Comparison of ENCODE assay signal across 9 mouse cellular contexts in genomic region chr9:57643169-57643855, GRCm38 (mm10). TPM values are rescaled to one million over a fixed set of nuclear protein-coding genes. Genes with fewer than 3 reads are reported as not detected.
DNase-seq lines count a peak whose midpoint lies in the region; ATAC-seq and TF ChIP-seq lines count a peak whose summit lies in the region.
"Had no signal": no experiment of that assay in that cellular context is flagged by ENCODE, and none has a peak within 500 bp of the region (broad histone marks: within the 10 kb centered on the region; RNA-seq: fewer than 3 reads in every experiment).

No protein-coding gene starts in this region.

- intact Hi-C loops in left cerebral cortex, postnatal 14 days (cut with DNase I): no loop called here

- H3K4me2 ChIP-seq in embryonic facial prominence, embryonic 12.5 days (replicated peaks): peak overlapping the region; percentile 97
- H3K4me2 ChIP-seq in intestine, embryonic 16.5 days (ENCODE audit: low read depth, low read length): peak overlapping the region; percentile 85
- peak overlapping the region; percentile 93 for H3K4me2 ChIP-seq in liver, postnatal 0 days (ENCODE audit: low read depth, low read length)

- H3K9ac ChIP-seq in embryonic facial prominence, embryonic 12.5 days: peak overlapping the region; percentile 100
- H3K9ac ChIP-seq in intestine, embryonic 16.5 days (ENCODE audit: low read depth, low read length): peak overlapping the region; percentile 99
- H3K9ac ChIP-seq in liver, postnatal 0 days (replicated peaks): peak overlapping the region; percentile 96

- 82% methylated on average over 9 of the region's 9 CpGs for WGBS in heart, embryonic 10.5 days
- WGBS in embryonic facial prominence, embryonic 12.5 days: 55% methylated on average over 9 of the region's 9 CpGs
- 58% methylated on average over 9 of the region's 9 CpGs for WGBS in intestine, embryonic 16.5 days
- 18% methylated on average over 9 of the region's 9 CpGs for WGBS in liver, postnatal 0 days (ENCODE audit: insufficient replicate concordance)

- no peaks in the 10 kb centered on the region for H3K27me3 ChIP-seq in heart, embryonic 10.5 days (ENCODE audit: insufficient read depth, poor library complexity, severe bottlenecking)
- no peaks in the 10 kb centered on the region for H3K27me3 ChIP-seq in embryonic facial prominence, embryonic 12.5 days
- no peaks in the 10 kb centered on the region for H3K27me3 ChIP-seq in intestine, embryonic 16.5 days (replicated peaks; ENCODE audit: control insufficient read depth, insufficient read depth, low read length)
- no peaks in the 10 kb centered on the region for H3K27me3 ChIP-seq in liver, postnatal 0 days (ENCODE audit: insufficient read depth, low read length)

- TF ChIP-seq CTCF in liver, postnatal 0 days (IDR thresholded peaks at IDR 0.05; ENCODE audit: low read depth): no peak

- TF ChIP-seq EP300 in liver, postnatal 0 days (IDR thresholded peaks at IDR 0.05; ENCODE audit: low read depth): no peak

- H3K36me3 ChIP-seq in heart, embryonic 10.5 days: peaks cover 10% of the 10 kb centered on the region; the same call in 1 of the 2 replicates
- H3K36me3 ChIP-seq in embryonic facial prominence, embryonic 12.5 days: peaks cover 8% of the 10 kb centered on the region; the same call in 1 of the 2 replicates
- H3K36me3 ChIP-seq in intestine, embryonic 16.5 days (ENCODE audit: control insufficient read depth, insufficient read depth, low read length): peaks cover 2% of the 10 kb centered on the region; the same call in 1 of the 2 replicates
- H3K36me3 ChIP-seq in liver, postnatal 0 days (replicated peaks; ENCODE audit: insufficient read depth, low read length): peaks cover 4% of the 10 kb centered on the region

- DNase-seq in heart, embryonic 10.5 days (ENCODE audit: low spot score): no peak
- DNase-seq in heart, adult 8-10 months (ENCODE audit: low spot score): no peak
- DNase-seq in liver, postnatal 0 days: no peak
- DNase-seq in gastrocnemius, postnatal 10 days: no peak
- no peak for DNase-seq in frontal cortex, postnatal 10 days (ENCODE audit: low spot score in 2 of 2)
- no peak for DNase-seq in left cerebral cortex, postnatal 14 days (ENCODE audit: low spot score in 2 of 2)

- no peaks in the 10 kb centered on the region for H3K9me3 ChIP-seq in heart, embryonic 10.5 days
- H3K9me3 ChIP-seq in embryonic facial prominence, embryonic 12.5 days: no peaks in the 10 kb centered on the region
- H3K9me3 ChIP-seq in intestine, embryonic 16.5 days (ENCODE audit: control insufficient read depth, low read length): no peaks in the 10 kb centered on the region
- no peaks in the 10 kb centered on the region for H3K9me3 ChIP-seq in liver, postnatal 0 days (ENCODE audit: low read length)

- H3K27ac ChIP-seq in heart, embryonic 10.5 days: peak overlapping the region; percentile 98; the same call in 1 of the 2 replicates
- H3K27ac ChIP-seq in embryonic facial prominence, embryonic 12.5 days: 0 out of 2 replicates have a peak overlapping the region, but pooled peaks have one; percentile 36
- peak overlapping the region; percentile 98 for H3K27ac ChIP-seq in intestine, embryonic 16.5 days (ENCODE audit: low read length)
- H3K27ac ChIP-seq in liver, postnatal 0 days (ENCODE audit: low read depth): peak overlapping the region; percentile 99

- peaks cover 72% of the 10 kb centered on the region for H3K4me1 ChIP-seq in heart, embryonic 10.5 days
- peaks cover 61% of the 10 kb centered on the region for H3K4me1 ChIP-seq in embryonic facial prominence, embryonic 12.5 days
- peaks cover 66% of the 10 kb centered on the region for H3K4me1 ChIP-seq in intestine, embryonic 16.5 days (ENCODE audit: control insufficient read depth, insufficient read depth, low read length)
- peaks cover 82% of the 10 kb centered on the region for H3K4me1 ChIP-seq in liver, postnatal 0 days (ENCODE audit: insufficient read depth)

- no peak for ATAC-seq in embryonic facial prominence, embryonic 12.5 days (ENCODE audit: insufficient number of reproducible peaks, insufficient read depth, low FRiP score, low TSS enrichment)
- no peak for ATAC-seq in intestine, embryonic 16.5 days
- ATAC-seq in liver, postnatal 0 days: no peak

- H3K4me3 ChIP-seq in heart, embryonic 10.5 days: peak overlapping the region; percentile 99
- peak overlapping the region; percentile 99 for H3K4me3 ChIP-seq in embryonic facial prominence, embryonic 12.5 days
- peak overlapping the region; percentile 96 for H3K4me3 ChIP-seq in intestine, embryonic 16.5 days (ENCODE audit: low read length)
- peak overlapping the region; percentile 90 for H3K4me3 ChIP-seq in liver, postnatal 0 days (ENCODE audit: low read depth, low read length)

RNA-seq across cellular contexts. Expression of gene Csk, which starts 10.1 kb away (rescaled TPM):
- polyA plus RNA-seq in heart, embryonic 10.5 days (2016; fragmentation: Nextera tagmentation; extraction: Ambion mirVana): 17.2 and 26.0 TPM in 2 replicates
- total RNA-seq in heart, adult 8-10 months (2022): 10 to 100 TPM; 18.9 to 32.0 (median 27.7) TPM
- 38.0 and 41.1 TPM in 2 replicates for polyA plus RNA-seq in embryonic facial prominence, embryonic 12.5 days (2016; fragmentation: Nextera tagmentation; extraction: Ambion mirVana)
- polyA plus RNA-seq in intestine, embryonic 16.5 days (2015; fragmentation: Nextera tagmentation; extraction: Ambion mirVana): 35.9 and 36.6 TPM in 2 replicates
- 13.6 and 15.5 TPM in 2 replicates for polyA plus RNA-seq in liver, postnatal 0 days (2015; fragmentation: Nextera tagmentation; extraction: Ambion mirVana)
- 10 to 100 TPM; 19.3 to 31.7 TPM for total RNA-seq in gastrocnemius, postnatal 10 days (2021)
- 10 to 100 TPM; 46.8 to 47.1 TPM for total RNA-seq in left cerebral cortex, postnatal 14 days (2021)

RNA-seq across cellular contexts. Expression of gene Lman1l, which starts 22.7 kb away (rescaled TPM):
- not detected in 2 replicates for polyA plus RNA-seq in heart, embryonic 10.5 days (2016; fragmentation: Nextera tagmentation; extraction: Ambion mirVana)
- total RNA-seq in heart, adult 8-10 months (2022): under 1 TPM in 3 of 4 experiments, not detected in 1; 0.16 to 0.32 (median 0.22) TPM
- polyA plus RNA-seq in embryonic facial prominence, embryonic 12.5 days (2016; fragmentation: Nextera tagmentation; extraction: Ambion mirVana): not detected in 2 replicates
- not detected in 2 replicates for polyA plus RNA-seq in intestine, embryonic 16.5 days (2015; fragmentation: Nextera tagmentation; extraction: Ambion mirVana)
- not detected in 2 replicates for polyA plus RNA-seq in liver, postnatal 0 days (2015; fragmentation: Nextera tagmentation; extraction: Ambion mirVana)
- not detected for total RNA-seq in gastrocnemius, postnatal 10 days (2021)
- not detected for total RNA-seq in left cerebral cortex, postnatal 14 days (2021)
- total RNA-seq: hematopoietic stem cell, adult 5-6 weeks had no signal

RNA-seq across cellular contexts. Expression of gene Cplx3, which starts 37.2 kb away (rescaled TPM):
- 0.15 TPM in 1 of 2 replicates, not detected in the other for polyA plus RNA-seq in heart, embryonic 10.5 days (2016; fragmentation: Nextera tagmentation; extraction: Ambion mirVana)
- total RNA-seq in heart, adult 8-10 months (2022): not detected
- 0.10 and 0.75 TPM in 2 replicates for polyA plus RNA-seq in embryonic facial prominence, embryonic 12.5 days (2016; fragmentation: Nextera tagmentation; extraction: Ambion mirVana)
- not detected in 2 replicates for polyA plus RNA-seq in intestine, embryonic 16.5 days (2015; fragmentation: Nextera tagmentation; extraction: Ambion mirVana)
- polyA plus RNA-seq in liver, postnatal 0 days (2015; fragmentation: Nextera tagmentation; extraction: Ambion mirVana): not detected in 2 replicates
- not detected for total RNA-seq in gastrocnemius, postnatal 10 days (2021)
- total RNA-seq in left cerebral cortex, postnatal 14 days (2021): 10 to 100 TPM; 16.3 to 24.4 TPM

RNA-seq across cellular contexts. Expression of gene Cyp1a2, which starts 40.2 kb away (rescaled TPM):
- polyA plus RNA-seq in heart, embryonic 10.5 days (2016; fragmentation: Nextera tagmentation; extraction: Ambion mirVana): not detected in 2 replicates
- total RNA-seq in heart, adult 8-10 months (2022): not detected
- polyA plus RNA-seq in embryonic facial prominence, embryonic 12.5 days (2016; fragmentation: Nextera tagmentation; extraction: Ambion mirVana): not detected in 2 replicates
- polyA plus RNA-seq in intestine, embryonic 16.5 days (2015; fragmentation: Nextera tagmentation; extraction: Ambion mirVana): not detected in 2 replicates
- polyA plus RNA-seq in liver, postnatal 0 days (2015; fragmentation: Nextera tagmentation; extraction: Ambion mirVana): 19.9 and 30.7 TPM in 2 replicates
- total RNA-seq in gastrocnemius, postnatal 10 days (2021): under 1 TPM in 1 of 2 experiments, not detected in 1; 0.14 TPM
- total RNA-seq in left cerebral cortex, postnatal 14 days (2021): not detected
- total RNA-seq: hematopoietic stem cell, adult 5-6 weeks had no signal

RNA-seq across cellular contexts. Expression of gene Cyp1a1, which starts 44.4 kb away (rescaled TPM):
- 0.05 TPM in 1 of 2 replicates, not detected in the other for polyA plus RNA-seq in heart, embryonic 10.5 days (2016; fragmentation: Nextera tagmentation; extraction: Ambion mirVana)
- total RNA-seq in heart, adult 8-10 months (2022): under 1 TPM in 2 of 4 experiments, not detected in 2; 0.14 to 0.69 TPM
- polyA plus RNA-seq in embryonic facial prominence, embryonic 12.5 days (2016; fragmentation: Nextera tagmentation; extraction: Ambion mirVana): not detected in 2 replicates
- polyA plus RNA-seq in intestine, embryonic 16.5 days (2015; fragmentation: Nextera tagmentation; extraction: Ambion mirVana): not detected in 2 replicates
- 2.2 and 4.3 TPM in 2 replicates for polyA plus RNA-seq in liver, postnatal 0 days (2015; fragmentation: Nextera tagmentation; extraction: Ambion mirVana)
- under 1 TPM; 0.09 TPM for total RNA-seq in gastrocnemius, postnatal 10 days (2021)
- under 1 TPM; 0.13 to 0.22 TPM for total RNA-seq in left cerebral cortex, postnatal 14 days (2021)
- total RNA-seq: hematopoietic stem cell, adult 5-6 weeks had no signal

Comparison
In these comparisons a context has a peak if more than half of its experiments do, and no peak if none do; other contexts are left out.
1. H3K27ac ChIP-seq: peak in every context shown above with its lines; median percentile 99 in liver, postnatal 0 days; 98 in heart, embryonic 10.5 days; 98 in intestine, embryonic 16.5 days; 36 in embryonic facial prominence, embryonic 12.5 days.